Mouse (Mus musculus): ENCODE results near the gene Itsn1. TPM values are rescaled to one million over a fixed set of nuclear protein-coding genes. Genes with fewer than 3 reads are reported as not detected.

Gene Itsn1
- polyA plus RNA-seq, 1 experiment: 12.9 TPM

DNA sequence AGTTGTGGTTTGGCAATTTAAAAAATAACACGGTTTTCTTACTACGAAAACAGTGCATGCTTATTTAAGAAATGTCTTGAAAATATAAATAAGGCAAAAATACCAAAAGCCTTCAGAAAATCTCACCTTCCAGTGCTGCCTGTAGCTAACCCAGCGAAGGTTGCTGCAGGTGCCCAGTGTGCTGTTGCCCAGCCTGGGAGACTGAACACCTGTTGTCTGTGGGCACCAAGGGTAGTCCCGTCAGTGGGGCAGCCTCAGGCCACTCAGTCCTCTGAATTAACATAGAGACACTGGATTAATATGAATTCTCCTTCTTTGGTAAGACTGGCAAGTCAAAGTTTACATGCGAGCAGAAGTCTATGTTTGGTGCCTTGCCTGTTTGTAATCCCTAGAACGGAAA lies 9.4 kb downstream of the Itsn1 start:
- 93% methylated on average over 6 of the region's 6 CpGs for WGBS
- Histone ChIP-seq H3K27ac (ENCODE audit: control insufficient read depth, insufficient read depth, low read length) (no peak overlapping the region), H3K4me3 (ENCODE audit: control insufficient read depth, insufficient read depth, low read length) (no peak overlapping the region), H3K36me3 (ENCODE audit: control insufficient read depth, insufficient read depth, low read length) (no peaks in the 10 kb centered on the region), H3K27me3 (ENCODE audit: control insufficient read depth, insufficient read depth, low read length) (no peaks in the 10 kb centered on the region), H3K4me1 (replicated peaks; ENCODE audit: control insufficient read depth, insufficient read depth, low read length) (no peaks in the 10 kb centered on the region)
- no peak for DNase-seq
- no peak for TF ChIP-seq POLR2A (IDR thresholded peaks at IDR 0.05; ENCODE audit: control insufficient read depth, extremely low read depth, insufficient read depth, low read length, poor library complexity)
- TF ChIP-seq CTCF (IDR thresholded peaks at IDR 0.05; ENCODE audit: borderline replicate concordance, control insufficient read depth, extremely low read depth, insufficient read depth, low read length, poor library complexity): no peak

DNA sequence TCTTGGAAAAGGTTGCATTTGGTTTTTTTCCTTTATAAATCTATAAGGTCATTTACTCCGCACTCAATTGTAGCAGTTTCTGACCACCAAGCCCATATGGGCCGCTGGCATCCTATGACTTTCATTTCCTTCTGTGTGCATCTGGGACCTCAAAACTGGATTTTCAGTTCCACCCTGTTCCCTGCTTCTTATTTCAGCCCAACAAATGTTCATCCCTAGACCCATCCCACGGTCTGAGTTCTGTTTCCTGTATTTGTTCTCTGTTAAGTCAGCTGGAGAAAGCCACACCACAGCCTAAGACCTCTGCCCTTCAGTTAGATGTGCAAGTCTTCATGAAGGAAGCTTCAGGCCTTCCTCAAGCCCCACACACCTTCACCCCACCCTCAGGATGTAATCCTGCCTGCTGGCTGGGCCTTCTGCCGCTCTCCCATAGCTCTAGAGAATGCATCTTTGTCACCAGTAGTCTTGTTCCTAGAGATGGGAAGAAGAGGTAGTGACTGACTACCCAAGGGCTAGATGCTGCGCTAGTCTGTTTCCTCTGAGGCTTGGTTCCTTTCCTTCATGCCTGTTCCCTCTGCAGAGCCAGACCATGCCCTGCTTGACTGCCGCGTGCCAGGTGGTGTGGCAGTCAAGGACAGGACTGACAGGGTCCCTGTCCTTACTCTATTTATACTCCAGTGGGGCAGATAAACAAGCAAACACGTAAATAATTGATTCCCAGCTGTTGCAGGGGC lies 11.3 kb downstream of the Itsn1 start:
- Histone ChIP-seq H3K4me3 (ENCODE audit: control insufficient read depth, insufficient read depth, low read length) (no peak overlapping the region), H3K4me1 (replicated peaks; ENCODE audit: control insufficient read depth, insufficient read depth, low read length) (no peaks in the 10 kb centered on the region), H3K36me3 (ENCODE audit: control insufficient read depth, insufficient read depth, low read length) (no peaks in the 10 kb centered on the region), H3K27ac (ENCODE audit: control insufficient read depth, insufficient read depth, low read length) (no peak overlapping the region), H3K27me3 (ENCODE audit: control insufficient read depth, insufficient read depth, low read length) (no peaks in the 10 kb centered on the region)
- TF ChIP-seq CTCF (IDR thresholded peaks at IDR 0.05; ENCODE audit: borderline replicate concordance, control insufficient read depth, extremely low read depth, insufficient read depth, low read length, poor library complexity): no peak
- TF ChIP-seq POLR2A (IDR thresholded peaks at IDR 0.05; ENCODE audit: control insufficient read depth, extremely low read depth, insufficient read depth, low read length, poor library complexity): no peak
- 76% methylated on average over 8 of the region's 8 CpGs for WGBS
- no peak for DNase-seq

DNA sequence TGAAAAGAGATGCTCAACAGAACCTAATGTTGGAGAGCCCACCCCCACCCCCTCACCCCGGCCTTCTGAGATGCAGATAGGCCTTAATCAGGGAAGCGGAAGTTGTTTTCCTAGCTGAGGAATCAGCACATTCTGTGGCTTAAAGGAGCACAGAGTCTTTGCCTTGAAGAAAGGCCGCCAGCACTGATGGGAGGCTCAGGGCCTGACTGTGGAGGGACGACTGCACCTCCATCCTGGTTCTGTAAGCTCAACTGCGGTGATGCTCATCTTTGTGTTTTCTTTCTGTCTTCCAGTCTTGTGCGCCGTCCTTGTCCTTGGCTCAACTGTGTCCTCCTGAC lies 11.8 kb downstream of the Itsn1 start:
- WGBS: 97% methylated on average over 7 of the region's 7 CpGs
- Histone ChIP-seq H3K36me3 (ENCODE audit: control insufficient read depth, insufficient read depth, low read length) (no peaks in the 10 kb centered on the region), H3K4me1 (replicated peaks; ENCODE audit: control insufficient read depth, insufficient read depth, low read length) (no peaks in the 10 kb centered on the region), H3K27me3 (ENCODE audit: control insufficient read depth, insufficient read depth, low read length) (no peaks in the 10 kb centered on the region), H3K4me3 (ENCODE audit: control insufficient read depth, insufficient read depth, low read length) (no peak overlapping the region), H3K27ac (ENCODE audit: control insufficient read depth, insufficient read depth, low read length) (no peak overlapping the region)
- no peak for DNase-seq
- TF ChIP-seq POLR2A (IDR thresholded peaks at IDR 0.05; ENCODE audit: control insufficient read depth, extremely low read depth, insufficient read depth, low read length, poor library complexity) (no peak), CTCF (IDR thresholded peaks at IDR 0.05; ENCODE audit: borderline replicate concordance, control insufficient read depth, extremely low read depth, insufficient read depth, low read length, poor library complexity) (no peak)

DNA sequence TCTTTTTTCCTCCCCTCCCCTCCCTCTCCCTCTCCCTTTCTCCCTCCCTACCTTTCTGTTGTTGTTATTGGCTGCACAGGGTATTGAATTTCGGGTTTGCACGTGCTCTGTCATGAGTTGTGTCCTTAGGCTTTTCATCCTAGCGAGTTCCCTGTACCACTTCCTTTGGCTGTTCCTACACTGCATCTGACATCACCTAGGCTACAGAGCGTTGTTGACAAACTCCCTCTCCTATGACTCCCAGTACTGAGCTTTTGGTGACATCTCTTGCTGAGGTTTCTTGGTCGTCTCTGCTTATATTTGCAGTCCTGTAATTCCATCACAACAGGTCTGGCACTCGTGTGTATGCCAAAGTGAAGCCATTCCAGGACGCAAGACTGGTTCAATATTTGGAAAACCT lies 14.0 kb downstream of the Itsn1 start:
- 82% methylated on average over 7 of the region's 7 CpGs for WGBS
- no peak overlapping the region for H3K4me3 ChIP-seq (ENCODE audit: control insufficient read depth, insufficient read depth, low read length)
- DNase-seq: no peak
- TF ChIP-seq POLR2A (IDR thresholded peaks at IDR 0.05; ENCODE audit: control insufficient read depth, extremely low read depth, insufficient read depth, low read length, poor library complexity): no peak
- no peak for TF ChIP-seq CTCF (IDR thresholded peaks at IDR 0.05; ENCODE audit: borderline replicate concordance, control insufficient read depth, extremely low read depth, insufficient read depth, low read length, poor library complexity)
- no peak overlapping the region for H3K27ac ChIP-seq (ENCODE audit: control insufficient read depth, insufficient read depth, low read length)
- no peaks in the 10 kb centered on the region for H3K27me3 ChIP-seq (ENCODE audit: control insufficient read depth, insufficient read depth, low read length)
- H3K36me3 ChIP-seq (ENCODE audit: control insufficient read depth, insufficient read depth, low read length): no peaks in the 10 kb centered on the region
- no peaks in the 10 kb centered on the region; the same call in 1 of the 2 replicates for H3K4me1 ChIP-seq (replicated peaks; ENCODE audit: control insufficient read depth, insufficient read depth, low read length)

DNA sequence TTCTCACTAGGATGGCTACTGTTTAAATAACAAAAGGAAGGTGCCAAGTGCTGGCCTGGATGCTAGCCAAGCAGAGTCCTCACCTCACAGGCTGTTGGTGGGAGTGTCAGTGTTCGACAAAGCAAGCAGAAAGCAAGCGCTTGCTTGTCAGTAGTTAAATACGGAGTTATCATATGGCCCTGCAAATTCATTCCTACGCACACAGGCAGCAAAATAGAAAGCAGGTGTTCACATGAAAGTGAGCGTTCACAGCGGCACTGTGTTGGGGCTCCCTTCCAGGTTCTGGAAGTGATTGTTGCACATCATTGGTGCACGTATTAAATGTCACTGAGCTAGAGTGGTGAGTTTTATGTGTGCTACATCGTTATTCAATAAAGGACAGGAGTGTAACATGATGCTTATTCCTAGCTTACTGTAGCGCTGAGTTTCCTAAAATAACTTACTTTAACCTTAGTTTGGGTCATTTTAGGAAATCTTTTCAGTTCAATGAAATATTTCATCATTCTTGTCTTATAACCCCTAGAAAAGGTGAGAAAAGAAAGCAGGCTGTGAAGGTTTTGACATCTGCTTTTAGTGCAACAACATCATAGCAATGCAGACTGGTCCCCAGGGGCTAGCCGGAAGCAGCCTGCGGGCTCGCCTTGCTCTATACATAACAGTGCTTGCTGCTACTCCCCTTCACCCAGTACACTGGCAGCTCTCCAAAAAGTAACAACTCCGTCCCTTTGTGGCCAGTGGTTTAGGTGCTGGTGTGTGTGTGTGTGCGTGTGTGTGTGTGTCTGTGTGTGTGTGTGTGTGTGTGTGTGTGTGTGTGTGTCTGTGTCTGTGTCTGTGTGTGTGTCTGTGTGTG lies 17.2 kb downstream of the Itsn1 start:
- 16% methylated on average over 14 of the region's 14 CpGs for WGBS
- H3K4me1 ChIP-seq (replicated peaks; ENCODE audit: control insufficient read depth, insufficient read depth, low read length): no peaks in the 10 kb centered on the region; the same call in 1 of the 2 replicates
- H3K27ac ChIP-seq (ENCODE audit: control insufficient read depth, insufficient read depth, low read length): no peak overlapping the region
- no peaks in the 10 kb centered on the region for H3K27me3 ChIP-seq (ENCODE audit: control insufficient read depth, insufficient read depth, low read length)
- no peak for DNase-seq
- H3K36me3 ChIP-seq (ENCODE audit: control insufficient read depth, insufficient read depth, low read length): no peaks in the 10 kb centered on the region
- H3K4me3 ChIP-seq (ENCODE audit: control insufficient read depth, insufficient read depth, low read length): no peak overlapping the region
- TF ChIP-seq CTCF (IDR thresholded peaks at IDR 0.05; ENCODE audit: borderline replicate concordance, control insufficient read depth, extremely low read depth, insufficient read depth, low read length, poor library complexity) (no peak), POLR2A (IDR thresholded peaks at IDR 0.05; ENCODE audit: control insufficient read depth, extremely low read depth, insufficient read depth, low read length, poor library complexity) (no peak)

DNA sequence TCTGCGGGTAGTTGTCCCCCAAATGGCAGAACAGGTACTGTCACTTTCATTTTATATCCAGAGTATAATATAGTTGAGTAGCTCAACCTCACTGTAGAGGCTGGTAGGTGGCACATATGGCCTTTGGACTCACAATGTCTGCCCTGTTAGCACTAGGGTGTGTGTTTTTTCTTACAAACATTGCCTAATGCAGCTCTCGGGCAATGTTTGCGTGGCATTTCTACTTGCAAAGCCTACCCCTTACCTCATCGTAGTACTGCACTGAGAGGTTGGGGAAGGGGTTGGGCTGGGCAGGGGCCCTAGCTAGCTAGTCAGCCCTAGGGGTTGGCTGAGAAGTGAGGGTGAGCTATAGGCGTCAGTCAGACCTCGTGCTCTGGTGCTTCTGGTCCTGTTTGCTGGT lies 18.5 kb downstream of the Itsn1 start:
- Histone ChIP-seq H3K27ac (ENCODE audit: control insufficient read depth, insufficient read depth, low read length) (no peak overlapping the region), H3K27me3 (ENCODE audit: control insufficient read depth, insufficient read depth, low read length) (no peaks in the 10 kb centered on the region; the same call in 1 of the 2 replicates), H3K36me3 (ENCODE audit: control insufficient read depth, insufficient read depth, low read length) (no peaks in the 10 kb centered on the region), H3K4me3 (ENCODE audit: control insufficient read depth, insufficient read depth, low read length) (no peak overlapping the region), H3K4me1 (replicated peaks; ENCODE audit: control insufficient read depth, insufficient read depth, low read length) (no peaks in the 10 kb centered on the region; the same call in 1 of the 2 replicates)
- 94% methylated on average over 6 of the region's 6 CpGs for WGBS
- TF ChIP-seq CTCF (IDR thresholded peaks at IDR 0.05; ENCODE audit: borderline replicate concordance, control insufficient read depth, extremely low read depth, insufficient read depth, low read length, poor library complexity): no peak
- TF ChIP-seq POLR2A (IDR thresholded peaks at IDR 0.05; ENCODE audit: control insufficient read depth, extremely low read depth, insufficient read depth, low read length, poor library complexity): no peak
- DNase-seq: no peak
